Mouse (Mus musculus) neural tube, embryonic 15.5 days (tissue): Measurements from ENCODE around the gene Slc29a3. TPM values are rescaled to one million over a fixed set of nuclear protein-coding genes. Genes with fewer than 3 reads are reported as not detected.

Experiments used
- ATAC-seq: fragments of 200-750 bp; cut with Nextera tagmentation; 2 replicates; pipeline ENCODE4 v1.8.0; 2017; ENCODE audit warnings: mild to moderate bottlenecking, moderate TSS enrichment, moderate library complexity; ENCODE audit not compliant: low FRiP score
- H3K27ac ChIP-seq: fragments of 300-500 bp; sonication (generic); replicated peaks from 2 replicates; pipeline ENCODE4 v1.5.1; 2015; ENCODE audit warnings: mild to moderate bottlenecking, inconsistent platforms
- H3K27me3 ChIP-seq: fragments of 300-500 bp; sonication (generic); replicated peaks from 2 replicates; pipeline ENCODE4 v1.6.1; 2015; ENCODE audit warnings: inconsistent platforms
- H3K36me3 ChIP-seq: fragments of 300-500 bp; sonication (generic); 2 replicates; pipeline ENCODE4 v1.6.1; 2015; ENCODE audit warnings: inconsistent platforms
- H3K4me1 ChIP-seq: fragments of 300-500 bp; sonication (generic); 2 replicates; pipeline ENCODE4 v1.6.1; 2015; ENCODE audit warnings: inconsistent platforms
- H3K4me2 ChIP-seq: fragments of 300-500 bp; sonication (generic); 2 replicates; pipeline ENCODE4 v1.6.1; 2015; ENCODE audit warnings: inconsistent platforms, mild to moderate bottlenecking, moderate library complexity
- H3K4me3 ChIP-seq: fragments of 300-500 bp; sonication (generic); replicated peaks from 2 replicates; pipeline ENCODE4 v1.5.1; 2015; ENCODE audit warnings: mild to moderate bottlenecking, inconsistent platforms
- H3K9ac ChIP-seq: fragments of 300-500 bp; sonication (generic); replicated peaks from 2 replicates; pipeline ENCODE4 v1.6.1; 2015; ENCODE audit warnings: mild to moderate bottlenecking, inconsistent platforms
- H3K9me3 ChIP-seq: fragments of 300-500 bp; sonication (generic); replicated peaks from 2 replicates; pipeline ENCODE4 v1.6.1; 2016; ENCODE audit warnings: inconsistent platforms
- WGBS: fragments of 180-500 bp; shearing (Covaris S2); methylation state at CpG from one replicate; pipeline ENCODE4 v1.1.7; 2015; ENCODE audit warnings: mixed read lengths; 5-methylcytosine and 5-hydroxymethylcytosine counted together
- polyA plus RNA-seq: library from polyadenylated mRNA; unstranded; fragments of >200 nt; fragmentation: Nextera tagmentation; extraction: Ambion mirVana; gene quantifications from 2 replicates; pipeline ENCODE4 v1.2.1, GENCODE M21; 2015

Slc29a3 gene
- 12.6 and 13.2 TPM in 2 replicates for polyA plus RNA-seq

- Histone ChIP-seq H3K36me3 (no peaks in the 10 kb centered on the region), H3K4me2 (peak within 1 kb of the TSS; percentile 84), H3K4me3 (peak within 1 kb of the TSS; percentile 57), H3K27me3 (no peaks in the 10 kb centered on the region), H3K4me1 (peaks cover 51% of the 10 kb centered on the region), H3K27ac (peak within 1 kb of the TSS; percentile 77), H3K9me3 (no peaks in the 10 kb centered on the region), H3K9ac (peak within 1 kb of the TSS; percentile 75)
- 7% methylated on average over 41 of the region's 41 CpGs for WGBS
- peak; percentile 91 for ATAC-seq
These were observed at the start of gene Slc29a3 for GRCm38 (mm10) chr10:60752040-60753020. TSS of gene Slc29a3 (minus strand) at chr10:60752794.

DNA sequence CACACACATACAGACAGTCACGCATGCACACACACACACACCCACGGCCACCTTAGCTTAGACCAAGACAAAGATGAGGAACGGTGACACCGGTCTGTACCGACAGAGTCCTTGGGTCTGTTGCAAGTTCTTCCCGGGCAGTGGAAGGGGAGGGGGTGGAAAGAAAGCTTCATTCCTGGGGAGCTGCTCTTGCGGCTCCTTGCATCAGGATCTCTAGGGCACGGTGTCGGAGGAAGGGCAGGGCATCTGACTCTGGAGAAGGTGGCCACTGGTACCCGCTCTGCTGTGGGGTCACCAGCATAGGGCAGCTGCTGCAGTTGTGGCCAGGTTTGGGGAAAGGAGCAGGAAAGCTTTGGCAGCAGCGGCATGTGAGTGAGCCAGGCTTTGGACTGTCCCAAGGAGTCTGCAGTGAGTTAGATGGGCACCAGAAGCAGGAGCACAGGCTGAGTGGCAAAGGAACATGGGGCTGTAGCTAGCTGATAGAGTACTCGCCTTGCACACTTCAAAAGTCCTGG, 49.4 kb upstream of the Slc29a3 start:
- Histone ChIP-seq H3K9ac (no peak overlapping the region), H3K9me3 (no peaks in the 10 kb centered on the region), H3K36me3 (no peaks in the 10 kb centered on the region), H3K27ac (no peak overlapping the region), H3K4me1 (peaks cover 43% of the 10 kb centered on the region), H3K4me2 (no peak overlapping the region), H3K27me3 (0 out of 2 replicates have a peak, but pooled peaks cover 3% of the 10 kb centered on the region), H3K4me3 (no peak overlapping the region)
- WGBS: 74% methylated on average over 12 of the region's 12 CpGs
- no peak for ATAC-seq

GRCm38 (mm10) chr10:60801168-60801897, 48.7 kb upstream of the Slc29a3 start:
- Histone ChIP-seq H3K4me1 (peaks cover 43% of the 10 kb centered on the region), H3K4me2 (no peak overlapping the region), H3K36me3 (no peaks in the 10 kb centered on the region), H3K27ac (no peak overlapping the region; the same call in 1 of the 2 replicates), H3K4me3 (no peak overlapping the region), H3K9me3 (no peaks in the 10 kb centered on the region), H3K9ac (no peak overlapping the region), H3K27me3 (0 out of 2 replicates have a peak, but pooled peaks cover 3% of the 10 kb centered on the region)
- ATAC-seq: no peak
- WGBS: 39% methylated on average over 11 of the region's 11 CpGs

DNA sequence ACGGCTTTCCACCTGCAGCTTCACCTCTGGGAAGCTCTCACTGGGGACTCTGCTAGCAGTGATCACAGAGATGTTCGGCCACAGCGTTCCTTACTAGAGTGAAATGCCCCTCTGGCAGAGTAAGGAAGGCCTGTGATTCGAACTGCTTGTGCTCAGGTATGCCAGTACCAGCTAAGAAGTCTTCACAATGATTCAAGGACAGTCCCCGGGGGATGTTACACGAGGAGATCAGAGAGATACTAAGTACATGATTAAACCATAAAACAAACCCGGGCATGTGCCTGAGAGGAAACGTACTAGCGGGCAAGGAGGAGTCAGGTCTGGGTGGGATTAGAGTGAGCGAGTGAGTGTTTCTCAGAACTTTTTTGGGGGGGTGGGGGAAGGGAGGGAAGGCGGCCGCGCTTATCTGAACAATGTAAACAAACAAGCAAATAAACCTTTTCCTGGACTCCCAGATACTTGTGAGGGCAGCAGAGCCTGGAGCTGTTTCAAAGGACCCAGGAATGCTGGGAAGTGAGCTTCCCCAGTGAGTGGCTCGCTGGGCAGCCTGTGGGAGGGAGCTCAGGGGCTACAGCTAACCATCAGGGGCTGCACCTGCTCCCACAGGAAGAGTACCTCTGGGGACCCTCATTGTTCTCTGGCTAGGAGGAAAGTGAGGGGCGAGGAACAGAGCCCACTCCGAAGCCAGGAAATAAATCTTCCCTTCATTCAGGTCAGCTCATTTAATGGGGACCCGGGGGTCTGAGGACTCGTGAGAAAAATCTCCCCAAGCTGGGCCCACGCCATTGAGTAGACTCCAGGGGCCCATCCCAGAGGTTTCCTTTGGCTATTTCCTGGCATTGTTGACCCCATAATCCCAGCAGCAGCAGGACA, 47.9 kb upstream of the Slc29a3 start:
- Histone ChIP-seq H3K4me2 (no peak overlapping the region; the same call in 1 of the 2 replicates), H3K36me3 (no peaks in the 10 kb centered on the region), H3K9me3 (no peaks in the 10 kb centered on the region), H3K4me3 (no peak overlapping the region), H3K4me1 (peaks cover 42% of the 10 kb centered on the region), H3K27ac (no peak overlapping the region; the same call in 1 of the 2 replicates), H3K27me3 (0 out of 2 replicates have a peak, but pooled peaks cover 3% of the 10 kb centered on the region), H3K9ac (no peak overlapping the region)
- no peak for ATAC-seq
- WGBS: 9% methylated on average over 19 of the region's 19 CpGs

DNA sequence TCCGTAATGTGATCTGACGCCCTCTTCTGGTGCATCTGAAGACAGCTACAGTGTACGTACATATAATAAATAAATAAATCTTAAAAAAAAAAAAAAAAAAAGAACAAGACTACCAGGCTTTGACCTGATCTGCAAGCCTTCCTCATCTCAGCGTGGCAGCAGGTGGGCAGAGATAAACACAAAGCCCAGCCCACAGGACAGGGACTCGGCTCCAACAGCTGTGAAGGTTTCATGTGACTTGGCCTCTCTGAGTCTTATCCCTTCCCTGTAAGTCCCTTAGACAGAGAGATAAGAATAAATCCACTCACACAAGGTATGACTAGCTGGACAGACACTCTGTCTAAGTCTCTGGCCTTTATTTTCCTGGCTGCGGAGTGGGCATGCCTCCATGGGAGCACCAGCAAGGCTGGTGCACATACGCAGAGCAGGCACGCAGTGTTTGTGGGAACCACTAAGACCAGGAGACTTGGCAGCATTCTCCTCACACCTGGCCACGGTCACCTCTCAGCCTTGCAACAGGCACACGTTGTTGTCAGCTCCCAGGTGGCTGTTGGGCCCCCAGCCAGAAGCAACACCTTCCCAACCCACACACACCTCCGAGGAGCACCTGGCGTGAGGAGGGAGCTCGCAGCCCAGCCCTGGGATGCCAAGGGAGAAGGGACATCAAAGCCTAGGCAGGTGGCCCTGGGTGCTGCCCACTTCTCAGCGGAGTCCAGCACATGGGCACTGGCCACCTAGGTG, 45.3 kb upstream of the Slc29a3 start:
- no peak for ATAC-seq
- H3K4me2 ChIP-seq: no peak overlapping the region
- H3K27ac ChIP-seq: no peak overlapping the region
- no peaks in the 10 kb centered on the region for H3K9me3 ChIP-seq
- H3K4me1 ChIP-seq: peaks cover 44% of the 10 kb centered on the region
- H3K27me3 ChIP-seq: 0 out of 2 replicates have a peak, but pooled peaks cover 3% of the 10 kb centered on the region
- no peaks in the 10 kb centered on the region for H3K36me3 ChIP-seq
- no peak overlapping the region for H3K4me3 ChIP-seq
- H3K9ac ChIP-seq: no peak overlapping the region
- WGBS: 86% methylated on average over 14 of the region's 14 CpGs

GRCm38 (mm10) chr10:60796474-60796873, 43.9 kb upstream of the Slc29a3 start:
- Histone ChIP-seq H3K27me3 (0 out of 2 replicates have a peak, but pooled peaks cover 7% of the 10 kb centered on the region), H3K4me1 (peaks cover 42% of the 10 kb centered on the region), H3K4me2 (no peak overlapping the region), H3K36me3 (no peaks in the 10 kb centered on the region), H3K4me3 (no peak overlapping the region), H3K27ac (no peak overlapping the region), H3K9me3 (no peaks in the 10 kb centered on the region), H3K9ac (no peak overlapping the region)
- WGBS: 75% methylated on average over 7 of the region's 7 CpGs
- ATAC-seq: no peak

GRCm38 (mm10) chr10:60796028-60796427, 43.4 kb upstream of the Slc29a3 start:
- ATAC-seq: no peak
- H3K27ac ChIP-seq: no peak overlapping the region
- no peaks in the 10 kb centered on the region for H3K9me3 ChIP-seq
- H3K27me3 ChIP-seq: 0 out of 2 replicates have a peak, but pooled peaks cover 9% of the 10 kb centered on the region
- H3K4me3 ChIP-seq: no peak overlapping the region
- WGBS: 64% methylated on average over 5 of the region's 5 CpGs
- H3K36me3 ChIP-seq: no peaks in the 10 kb centered on the region
- no peak overlapping the region for H3K4me2 ChIP-seq
- H3K9ac ChIP-seq: no peak overlapping the region
- peaks cover 37% of the 10 kb centered on the region for H3K4me1 ChIP-seq

DNA sequence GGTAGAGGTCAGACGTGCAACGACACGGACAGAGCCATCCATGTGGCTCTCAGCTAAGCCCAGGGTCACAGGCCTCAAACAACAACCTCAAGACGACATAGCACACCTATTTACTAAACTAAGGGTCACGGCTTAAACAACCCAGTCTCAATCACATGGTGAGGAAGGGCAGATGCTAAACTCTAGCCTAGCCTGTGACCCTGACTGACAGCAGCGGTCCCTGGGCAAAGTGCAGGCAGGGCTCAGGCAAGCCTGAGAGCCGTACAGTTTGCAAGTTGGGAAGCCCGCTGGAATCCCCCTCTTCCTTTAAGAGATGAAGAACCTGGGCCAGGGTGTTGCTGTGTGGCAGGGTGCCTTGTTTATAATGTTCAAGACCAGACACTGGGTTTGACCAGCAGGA, 42.2 kb upstream of the Slc29a3 start:
- H3K4me3 ChIP-seq: no peak overlapping the region
- 42% methylated on average over 8 of the region's 8 CpGs for WGBS
- H3K4me2 ChIP-seq: no peak overlapping the region
- no peak overlapping the region for H3K9ac ChIP-seq
- no peak overlapping the region for H3K27ac ChIP-seq
- H3K9me3 ChIP-seq: no peaks in the 10 kb centered on the region
- H3K36me3 ChIP-seq: no peaks in the 10 kb centered on the region
- peaks cover 25% of the 10 kb centered on the region for H3K4me1 ChIP-seq
- ATAC-seq: no peak
- H3K27me3 ChIP-seq: 0 out of 2 replicates have a peak, but pooled peaks cover 9% of the 10 kb centered on the region

DNA sequence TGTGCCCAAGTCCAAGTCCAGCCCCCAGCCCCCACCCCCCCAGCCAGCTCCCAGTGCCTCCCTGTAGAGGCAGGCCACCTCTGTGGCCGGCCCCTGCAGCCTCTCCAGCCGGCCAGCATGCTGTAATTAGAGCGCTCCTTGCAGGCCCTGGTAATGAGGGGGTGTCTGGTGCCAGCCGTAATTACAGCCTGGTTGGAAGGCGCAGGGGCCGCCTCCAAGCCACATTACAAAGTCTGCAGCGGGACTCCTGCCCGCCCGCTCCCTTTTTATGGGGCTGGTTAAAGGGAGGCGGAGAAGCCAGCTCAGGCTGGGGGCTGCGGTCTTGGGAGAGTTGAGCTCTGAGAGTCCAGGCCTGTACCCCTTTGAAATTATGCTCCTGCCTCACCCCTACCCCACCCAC, 41.8 kb upstream of the Slc29a3 start:
- H3K27me3 ChIP-seq: 0 out of 2 replicates have a peak, but pooled peaks cover 9% of the 10 kb centered on the region
- no peaks in the 10 kb centered on the region for H3K9me3 ChIP-seq
- WGBS: 26% methylated on average over 11 of the region's 11 CpGs
- no peak overlapping the region for H3K9ac ChIP-seq
- peaks cover 21% of the 10 kb centered on the region for H3K4me1 ChIP-seq
- no peak overlapping the region for H3K27ac ChIP-seq
- ATAC-seq: peak; percentile 30
- H3K4me2 ChIP-seq: no peak overlapping the region
- no peak overlapping the region for H3K4me3 ChIP-seq
- no peaks in the 10 kb centered on the region for H3K36me3 ChIP-seq

- H3K27me3 ChIP-seq: 0 out of 2 replicates have a peak, but pooled peaks cover 6% of the 10 kb centered on the region
- no peak for ATAC-seq
- no peak overlapping the region for H3K4me2 ChIP-seq
- H3K9me3 ChIP-seq: no peaks in the 10 kb centered on the region
- no peak overlapping the region for H3K9ac ChIP-seq
- H3K4me1 ChIP-seq: peaks cover 17% of the 10 kb centered on the region
- H3K4me3 ChIP-seq: no peak overlapping the region
- H3K36me3 ChIP-seq: no peaks in the 10 kb centered on the region
- 0 out of 2 replicates have a peak overlapping the region, but pooled peaks have one; percentile 1 for H3K27ac ChIP-seq
- WGBS: 14% methylated on average over 11 of the region's 11 CpGs
These were observed 40.2 kb upstream of the Slc29a3 start for GRCm38 (mm10) chr10:60792841-60793240.
